Mouse (Mus musculus) liver, adult 2 months (tissue): ENCODE measurements at regions not wholly inside any gene's neighbourhood (a gene's known extent, or its start where the extent isn't known, plus 50 kb on each side); places are given as distances from the start of the nearest gene placed in this dataset.

ENCODE experiments used
- DNase-seq: peaks from one replicate; pipeline ENCODE4 v3.0.0-alpha.2; 2011; ENCODE audit warnings: low read depth, low spot score; ENCODE audit errors: extremely low read depth
- H3K27ac ChIP-seq: fragments of 200-500 bp; replicated peaks from 2 replicates; pipeline ENCODE4 v1.5.1; 2012; ENCODE audit warnings: low read depth, mild to moderate bottlenecking, control low read depth, inconsistent platforms, low read length; ENCODE audit not compliant: insufficient read depth
- H3K27me3 ChIP-seq: fragments of 200-500 bp; 2 replicates; pipeline ENCODE4 v1.6.1; 2012; ENCODE audit warnings: mild to moderate bottlenecking, moderate library complexity, low read length, inconsistent platforms; ENCODE audit not compliant: control insufficient read depth, insufficient read depth
- H3K36me3 ChIP-seq: fragments of 200-500 bp; 2 replicates; pipeline ENCODE4 v1.6.1; 2012; ENCODE audit warnings: low read length, inconsistent platforms; ENCODE audit not compliant: control insufficient read depth, insufficient read depth
- H3K4me1 ChIP-seq: fragments of 200-500 bp; 2 replicates; pipeline ENCODE4 v1.6.1; 2011; ENCODE audit warnings: low read length; ENCODE audit not compliant: control insufficient read depth, insufficient read depth
- H3K4me3 ChIP-seq: fragments of 200-500 bp; 2 replicates; pipeline ENCODE4 v1.5.1; 2011; ENCODE audit warnings: low read depth, mild to moderate bottlenecking, control low read depth, low read length, moderate library complexity; ENCODE audit not compliant: insufficient read depth
- H3K79me2 ChIP-seq: fragments of 200-500 bp; 2 replicates; pipeline ENCODE4 v1.6.1; 2012; ENCODE audit warnings: inconsistent platforms, mild to moderate bottlenecking, low read length, moderate library complexity; ENCODE audit not compliant: control insufficient read depth, insufficient read depth
- H3K9ac ChIP-seq: fragments of 200-500 bp; 2 replicates; pipeline ENCODE4 v1.6.1; 2012; ENCODE audit warnings: low read depth, mild to moderate bottlenecking, control low read depth, inconsistent platforms, low read length
- CTCF ChIP-seq: fragments of 200-500 bp; IDR thresholded peaks from 2 replicates; pipeline ENCODE4 v1.5.1; 2011; ENCODE audit warnings: low read depth, low read length, control low read depth
- POLR2A ChIP-seq: fragments of 200-500 bp; IDR thresholded peaks from 2 replicates; pipeline ENCODE4 v1.6.1; 2011; ENCODE audit warnings: low read length, control low read depth; ENCODE audit not compliant: insufficient read depth; ENCODE audit errors: extremely low read depth
- WGBS: fragments of 180-500 bp; shearing (Covaris S2); methylation state at CpG from one replicate; pipeline ENCODE4 v1.1.7; 2018; 5-methylcytosine and 5-hydroxymethylcytosine counted together

- Histone ChIP-seq H3K4me3 (no peak overlapping the region), H3K27me3 (no peaks in the 10 kb centered on the region), H3K27ac (no peak overlapping the region), H3K36me3 (no peaks in the 10 kb centered on the region), H3K79me2 (no peaks in the 10 kb centered on the region), H3K9ac (no peak overlapping the region), H3K4me1 (no peaks in the 10 kb centered on the region)
- 85% methylated on average over 7 of the region's 7 CpGs for WGBS
- TF ChIP-seq CTCF, result no peak
- TF ChIP-seq POLR2A, result no peak
- DNase-seq, result no peak
Observed at GRCm38 (mm10) chr6:117771506-117771905, 69.5 kb upstream of the Zfp637 start.

GRCm38 (mm10) chr6:117772396-117772795, 68.6 kb upstream of the Zfp637 start:
- H3K9ac ChIP-seq, result no peak overlapping the region
- TF ChIP-seq CTCF (no peak), POLR2A (no peak)
- no peak overlapping the region for H3K4me3 ChIP-seq
- no peaks in the 10 kb centered on the region for H3K4me1 ChIP-seq
- H3K27ac ChIP-seq, result no peak overlapping the region
- DNase-seq, result no peak
- no peaks in the 10 kb centered on the region for H3K79me2 ChIP-seq
- H3K27me3 ChIP-seq, result no peaks in the 10 kb centered on the region
- no peaks in the 10 kb centered on the region for H3K36me3 ChIP-seq

- Histone ChIP-seq H3K27ac (no peak overlapping the region), H3K4me1 (no peaks in the 10 kb centered on the region), H3K79me2 (no peaks in the 10 kb centered on the region), H3K36me3 (no peaks in the 10 kb centered on the region), H3K27me3 (no peaks in the 10 kb centered on the region), H3K9ac (no peak overlapping the region), H3K4me3 (no peak overlapping the region)
- TF ChIP-seq POLR2A (no peak), CTCF (no peak)
- DNase-seq, result no peak
- WGBS, result 82% methylated on average over 11 of the region's 11 CpGs
Observed at GRCm38 (mm10) chr6:117775304-117776050, 65.5 kb upstream of the Zfp637 start.

- TF ChIP-seq CTCF (no peak), POLR2A (no peak)
- Histone ChIP-seq H3K36me3 (no peaks in the 10 kb centered on the region), H3K27me3 (no peaks in the 10 kb centered on the region), H3K27ac (no peak overlapping the region), H3K9ac (no peak overlapping the region), H3K4me3 (no peak overlapping the region), H3K79me2 (no peaks in the 10 kb centered on the region), H3K4me1 (no peaks in the 10 kb centered on the region)
- peak; percentile 55 for DNase-seq
- 35% methylated on average over 2 of the region's 2 CpGs for WGBS
Observed at GRCm38 (mm10) chr6:117778027-117778426, 63.0 kb upstream of the Zfp637 start.

- WGBS, result 65% methylated on average over 8 of the region's 8 CpGs
- Histone ChIP-seq H3K9ac (no peak overlapping the region), H3K27ac (no peak overlapping the region), H3K36me3 (no peaks in the 10 kb centered on the region), H3K4me1 (no peaks in the 10 kb centered on the region), H3K27me3 (no peaks in the 10 kb centered on the region), H3K79me2 (no peaks in the 10 kb centered on the region), H3K4me3 (no peak overlapping the region)
- TF ChIP-seq CTCF (no peak), POLR2A (no peak)
- DNase-seq, result no peak
Observed at GRCm38 (mm10) chr6:117778481-117778880, 62.5 kb upstream of the Zfp637 start.

GRCm38 (mm10) chr6:117779020-117779419, 62.0 kb upstream of the Zfp637 start:
- no peak for DNase-seq
- Histone ChIP-seq H3K36me3 (no peaks in the 10 kb centered on the region), H3K9ac (no peak overlapping the region), H3K4me3 (no peak overlapping the region), H3K27ac (no peak overlapping the region), H3K4me1 (no peaks in the 10 kb centered on the region), H3K27me3 (no peaks in the 10 kb centered on the region), H3K79me2 (no peaks in the 10 kb centered on the region)
- TF ChIP-seq POLR2A (no peak), CTCF (no peak)
- WGBS, result 88% methylated on average over 7 of the region's 7 CpGs
